Mouse (Mus musculus) G1E-ER4 (cell line): Measurements from ENCODE around the gene Tenm4. TPM values are rescaled to one million over a fixed set of nuclear protein-coding genes. Genes with fewer than 3 reads are reported as not detected.

ENCODE experiments used
- GATA1 ChIP-seq: IDR thresholded peaks from one replicate; pipeline ENCODE4 v1.8.0; 2012; ENCODE audit warnings: low read length, inconsistent platforms
- polyA plus RNA-seq: library from polyadenylated mRNA; stranded (reverse); fragments of >175 nt; gene quantifications from 2 replicates; pipeline ENCODE4 v1.2.3, GENCODE M21; 2012

The Tenm4 gene
- polyA plus RNA-seq, 1 experiment = not detected

DNA sequence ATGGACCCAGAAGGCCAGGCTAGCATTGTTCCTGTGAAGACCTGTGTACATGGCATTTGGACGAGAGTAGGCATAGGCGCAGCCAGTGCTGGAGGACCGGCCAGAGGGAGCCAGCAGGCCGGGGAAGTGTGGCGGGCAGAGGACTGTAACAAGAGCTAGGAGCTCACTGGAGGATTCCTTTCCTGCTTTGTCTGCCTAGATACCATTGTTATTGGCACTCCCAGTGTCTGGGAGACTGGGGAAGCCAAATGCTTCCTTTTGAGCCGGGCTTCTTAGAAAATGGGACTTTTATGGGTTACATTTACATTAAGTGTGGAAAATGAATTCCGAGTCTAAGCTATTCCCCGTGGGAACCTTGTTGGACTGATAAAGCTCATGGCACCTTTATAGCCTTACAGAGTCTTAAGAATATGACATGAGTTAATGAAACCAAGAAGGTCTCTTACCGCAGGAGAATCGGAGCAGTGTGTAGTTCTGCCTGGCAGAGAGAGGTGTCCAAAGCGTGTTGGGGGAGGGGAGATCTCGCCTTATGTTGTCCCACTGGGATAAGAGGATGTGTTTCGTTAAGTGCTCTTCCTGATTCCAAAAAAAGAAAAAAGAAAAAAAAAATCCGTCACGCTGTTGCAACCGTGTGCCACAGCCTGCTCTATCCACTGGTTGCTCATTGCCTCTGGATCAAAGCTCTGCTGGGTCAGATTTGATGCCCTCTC is 737.1 kb downstream of the Tenm4 start:
- no peak for TF ChIP-seq GATA1

DNA sequence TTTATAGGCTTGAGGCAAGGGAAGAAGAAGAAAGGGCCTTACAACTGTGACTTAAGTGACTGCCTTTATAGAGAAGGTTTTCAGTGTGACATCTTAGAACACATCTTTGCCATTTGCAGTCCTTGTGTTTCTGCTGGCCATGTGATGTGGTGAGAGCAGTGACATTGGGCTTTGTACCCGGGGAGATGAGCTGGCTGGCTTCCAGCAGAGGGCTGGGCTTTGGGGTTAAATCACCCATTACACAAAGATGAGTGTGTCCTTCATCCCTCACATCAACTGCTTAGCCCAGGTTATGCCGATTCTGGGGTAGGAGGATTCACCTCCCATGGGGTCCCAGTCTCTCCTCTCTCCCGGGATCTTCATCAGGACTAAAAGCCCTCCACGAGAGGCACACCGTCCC is 738.8 kb downstream of the Tenm4 start:
- TF ChIP-seq GATA1 = no peak

DNA sequence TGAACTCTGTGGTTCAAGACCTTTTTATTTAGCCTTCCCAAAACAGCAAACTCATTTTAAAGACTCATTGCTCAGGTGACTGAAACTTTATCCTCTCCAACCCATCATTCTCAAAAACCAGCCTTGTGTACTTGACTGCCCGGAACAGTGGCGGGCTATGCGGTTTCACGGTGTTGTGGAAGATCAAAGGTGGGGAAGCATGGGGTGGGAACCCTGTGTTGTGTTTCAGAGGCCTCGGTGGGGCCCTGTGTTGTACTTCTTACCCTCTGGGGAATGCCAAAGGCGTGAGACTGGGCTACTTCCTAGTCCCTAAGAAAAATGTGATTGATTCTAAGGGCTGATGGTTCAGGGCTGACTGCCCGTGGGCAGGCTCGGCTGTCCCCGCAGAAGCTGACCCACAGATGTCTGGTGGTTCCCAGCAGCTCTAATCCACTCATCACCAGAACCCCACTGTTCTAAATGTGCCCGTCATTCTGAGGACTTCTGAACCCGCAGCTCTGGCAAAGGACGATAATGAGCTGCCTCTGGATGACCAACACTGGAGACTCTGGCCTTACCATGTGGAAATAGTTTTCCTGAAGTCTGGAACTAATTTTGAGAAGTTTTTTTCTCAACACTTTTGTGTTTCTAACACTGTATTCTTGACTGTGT is 739.4 kb downstream of the Tenm4 start:
- TF ChIP-seq GATA1 = no peak

DNA sequence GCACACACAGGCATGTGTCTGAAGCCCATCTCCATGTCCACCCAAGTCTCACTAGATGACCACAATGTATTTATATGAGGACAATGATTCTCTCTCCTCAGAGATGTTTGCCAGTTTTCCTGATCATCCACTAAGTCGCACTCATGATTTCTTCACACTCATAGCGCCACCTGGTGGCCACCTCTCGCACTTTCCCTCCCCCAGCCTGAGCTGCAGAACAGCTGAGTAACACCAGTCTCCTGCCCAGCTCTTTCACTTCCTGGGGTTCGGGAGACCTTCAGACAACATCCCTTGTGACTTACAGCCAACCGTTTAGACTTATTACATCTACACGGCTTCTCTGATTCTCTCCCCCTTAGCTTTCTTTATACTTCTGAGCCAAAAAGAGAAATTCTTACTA is 743.0 kb downstream of the Tenm4 start:
- no peak for TF ChIP-seq GATA1

DNA sequence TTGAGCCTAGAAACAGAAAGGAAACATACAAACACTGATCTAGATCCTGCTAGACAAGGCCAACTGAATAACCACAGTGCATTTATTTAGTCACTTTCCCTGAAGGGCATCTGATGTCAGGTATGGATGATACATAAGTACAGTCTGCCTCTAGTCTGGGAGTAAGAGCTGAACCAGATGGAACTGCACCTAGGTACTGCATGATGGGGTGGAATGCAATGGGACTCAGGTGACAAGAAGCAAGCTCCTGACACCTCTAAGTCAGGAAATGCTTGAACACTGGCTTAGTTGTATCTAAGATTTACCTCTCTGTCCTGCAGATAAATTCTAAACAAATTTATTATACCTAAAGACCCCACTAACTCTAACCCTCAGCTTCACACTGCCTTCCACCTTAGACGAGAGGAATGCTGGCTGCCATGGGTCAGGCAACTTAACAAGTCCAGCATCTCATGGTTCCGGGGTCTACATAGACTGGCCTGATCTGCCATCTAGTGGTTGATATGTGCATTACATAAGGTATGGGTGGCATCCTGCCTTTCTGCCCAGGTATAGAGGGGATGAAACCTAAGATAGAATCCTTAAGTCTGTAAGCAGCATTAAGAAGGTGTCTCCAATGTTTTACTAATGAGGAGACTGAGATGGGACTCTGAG is 744.5 kb downstream of the Tenm4 start:
- no peak for TF ChIP-seq GATA1

DNA sequence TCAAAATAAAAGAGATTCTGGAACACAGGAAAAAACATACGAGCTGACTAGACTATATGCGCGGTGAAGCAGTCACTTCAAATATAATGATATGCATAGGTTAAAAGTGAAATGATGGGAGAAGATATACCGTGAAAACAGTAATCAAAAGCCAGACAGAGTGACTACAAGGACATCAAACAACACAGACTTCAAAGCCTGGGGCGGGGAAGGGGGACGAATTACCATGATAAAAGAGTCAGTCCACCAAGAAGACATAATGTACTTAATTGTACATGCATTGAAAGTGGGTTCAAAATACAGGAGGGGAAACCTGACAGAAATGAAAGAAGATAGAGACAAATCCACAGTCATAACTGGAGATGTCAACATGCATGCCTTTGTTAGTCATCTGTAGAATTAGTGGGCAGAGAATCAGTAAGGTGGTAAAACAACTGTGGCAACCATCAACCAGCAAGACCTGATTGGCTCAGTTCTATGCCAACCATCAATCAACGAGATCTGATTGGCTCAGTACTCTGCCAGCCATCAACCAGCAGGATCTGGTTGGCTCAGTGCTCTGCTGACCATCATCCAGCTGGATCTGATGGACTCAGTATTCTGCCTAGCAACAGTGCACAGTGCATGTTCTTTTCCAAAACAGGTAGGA is 749.5 kb downstream of the Tenm4 start:
- TF ChIP-seq GATA1 = no peak

DNA sequence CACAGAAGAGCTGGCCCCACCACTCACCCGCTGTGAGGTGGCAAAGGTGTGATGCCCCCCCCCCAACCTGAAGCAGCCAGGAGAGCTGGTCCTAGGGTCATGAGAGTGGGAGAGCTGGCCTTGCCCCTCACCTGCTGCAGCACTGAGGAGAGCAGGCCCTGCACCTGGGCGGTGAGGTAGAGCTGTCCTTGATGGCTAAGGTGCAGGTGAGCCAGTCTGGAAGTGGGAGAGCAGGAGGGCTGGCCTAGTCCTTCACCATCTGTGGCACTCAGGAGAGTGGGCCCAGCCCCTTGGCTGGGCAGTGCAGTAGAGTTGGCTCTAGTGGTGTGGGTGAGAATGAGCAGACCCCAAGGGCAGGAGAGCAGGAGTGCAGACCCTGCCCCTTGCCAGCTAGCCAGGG is 751.9 kb downstream of the Tenm4 start:
- no peak for TF ChIP-seq GATA1

DNA sequence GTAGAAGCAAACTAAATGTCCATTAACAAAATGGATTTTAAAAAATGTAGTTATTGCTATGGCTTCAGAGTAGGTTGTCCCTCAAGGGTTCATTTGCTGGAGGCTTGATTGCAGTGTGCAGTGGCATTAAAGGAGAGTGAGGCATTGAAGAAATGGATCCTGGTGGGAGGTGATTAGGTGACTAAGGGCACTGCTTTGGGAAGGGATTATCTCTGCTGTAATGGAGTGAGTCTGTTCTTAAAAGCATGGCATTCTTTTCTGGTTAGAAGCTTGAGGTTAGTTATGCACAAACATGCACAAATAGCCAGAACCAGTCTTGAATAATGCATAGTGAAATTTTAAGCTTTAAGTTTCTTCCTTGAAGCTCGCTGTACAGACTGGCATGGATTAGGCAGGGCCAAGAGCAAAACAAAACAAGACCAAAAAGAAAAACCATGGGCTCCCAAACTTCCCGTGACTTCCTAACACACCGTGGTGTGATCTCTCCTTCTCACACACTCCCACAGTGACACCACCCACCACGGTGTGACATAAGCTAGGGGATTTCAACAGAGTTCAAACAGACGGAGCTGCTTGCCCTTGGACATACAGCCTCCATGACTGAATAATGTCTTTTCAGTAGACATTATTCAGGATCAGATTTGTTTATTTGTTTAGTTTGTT is 772.8 kb downstream of the Tenm4 start:
- TF ChIP-seq GATA1 = no peak

DNA sequence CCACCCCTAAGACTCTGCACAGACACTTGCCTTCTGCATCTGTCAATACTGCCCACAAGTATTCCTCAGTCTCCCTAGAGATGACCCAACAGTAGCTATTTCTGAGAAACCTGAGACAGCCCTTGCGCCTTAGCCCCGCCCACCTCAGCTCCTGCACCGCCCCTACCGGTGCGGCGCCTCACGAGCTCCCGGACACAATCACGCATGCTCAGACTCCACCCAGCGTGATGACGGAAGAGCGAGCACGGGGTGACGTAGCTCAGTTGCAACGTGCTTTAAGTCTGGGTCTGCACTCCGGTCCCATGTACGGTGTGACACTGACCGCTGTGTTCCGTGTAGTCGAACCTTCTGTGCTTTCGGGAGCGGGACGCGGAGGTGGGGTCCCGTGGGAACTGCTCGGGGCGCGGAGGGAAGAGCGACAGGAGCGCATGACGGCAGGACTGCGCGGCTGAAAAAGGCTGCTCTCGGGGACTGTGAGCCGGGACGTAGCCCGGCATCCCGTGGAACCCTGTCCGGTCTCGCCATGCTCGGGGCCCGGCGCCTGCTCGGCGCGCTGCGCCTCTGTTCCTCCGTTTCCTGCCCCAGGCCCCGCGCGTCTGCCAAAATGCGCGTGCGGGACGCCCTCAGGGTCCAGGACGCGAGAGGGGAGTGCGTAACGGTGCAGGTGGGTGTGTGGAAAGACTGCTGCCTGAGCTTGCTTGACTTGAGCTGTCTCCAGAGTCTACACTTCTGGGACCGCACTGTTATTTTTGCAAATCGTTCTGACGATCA is 780.4 kb downstream of the Tenm4 start, which contains the start of gene Nars2:
TSS of gene Nars2 (plus strand) at position 225 of the 771 bp plus-strand sequence.
- no peak for TF ChIP-seq GATA1

DNA sequence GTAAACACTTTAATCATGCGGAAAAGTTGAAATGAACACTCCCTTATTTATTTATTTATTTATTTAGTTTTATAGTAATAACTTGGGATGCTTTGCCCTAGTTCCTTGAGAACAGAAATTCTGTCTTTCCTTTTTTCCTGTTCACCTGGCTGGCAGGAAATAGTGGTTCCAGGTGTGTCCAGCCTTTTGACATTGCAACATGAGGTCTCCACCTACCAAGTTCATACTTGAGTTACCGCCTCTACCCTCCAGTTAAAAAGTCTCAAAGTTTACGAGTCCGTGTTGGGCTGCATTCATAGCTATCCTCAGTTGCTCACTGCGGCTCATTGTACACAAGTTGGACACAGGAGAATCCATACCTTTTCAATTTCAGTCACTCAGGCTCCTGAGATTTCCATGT is 781.0 kb downstream of the Tenm4 start:
- no peak for TF ChIP-seq GATA1

DNA sequence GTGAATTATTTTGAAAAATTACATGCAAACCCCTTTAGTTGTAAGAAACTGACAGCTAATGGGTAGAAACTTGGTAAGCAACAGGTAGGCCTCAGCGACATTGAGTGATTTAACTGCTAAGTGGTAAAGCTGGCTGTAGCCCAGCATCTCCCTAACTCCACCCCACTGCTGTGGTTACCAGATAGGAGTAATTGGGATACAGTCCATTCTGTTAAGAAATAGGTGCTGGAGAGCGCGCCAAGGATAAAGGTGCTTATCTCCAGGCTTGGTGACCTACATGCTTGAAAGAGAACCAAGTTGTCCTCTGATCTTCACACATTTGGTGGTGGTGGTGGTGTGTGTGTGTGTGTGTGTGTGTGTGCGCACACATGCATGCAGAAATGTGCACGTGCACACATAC is 788.1 kb downstream of the Tenm4 start:
- no peak for TF ChIP-seq GATA1
